Mouse (Mus musculus) kidney, postnatal 10 days (tissue): ENCODE data around the gene Lcmt1.

Experiments used
- DNase-seq: peaks from one replicate; pipeline ENCODE4 v3.0.0; 2021; ENCODE audit warnings: mixed read lengths

Gene Lcmt1

GRCm38 (mm10) chr7:123361229-123361980 is 8.2 kb upstream of the Lcmt1 start:
- DNase-seq, result no peak

GRCm38 (mm10) chr7:123362806-123363205 is 6.8 kb upstream of the Lcmt1 start:
- DNase-seq, result peak; percentile 30

GRCm38 (mm10) chr7:123363971-123364370 is 5.6 kb upstream of the Lcmt1 start:
- DNase-seq, result no peak

- DNase-seq, result no peak
These were observed 3.5 kb upstream of the Lcmt1 start for GRCm38 (mm10) chr7:123365876-123366741.

- DNase-seq, result no peak
These were observed 2.8 kb upstream of the Lcmt1 start for GRCm38 (mm10) chr7:123366806-123367205.

GRCm38 (mm10) chr7:123367218-123368150 is 2.1 kb upstream of the Lcmt1 start:
- DNase-seq, result no peak

- DNase-seq, result no peak
These were observed 1.4 kb upstream of the Lcmt1 start for GRCm38 (mm10) chr7:123368187-123368586.

GRCm38 (mm10) chr7:123368778-123369746 is 522 bp upstream of the Lcmt1 start:
- DNase-seq, result peak; percentile 71

- no peak for DNase-seq
These were observed 1.1 kb downstream of the Lcmt1 start for GRCm38 (mm10) chr7:123370700-123371099.

- peak; percentile 38 for DNase-seq
These were observed 1.9 kb downstream of the Lcmt1 start for GRCm38 (mm10) chr7:123371501-123371900.

GRCm38 (mm10) chr7:123377443-123378400 is 8.1 kb downstream of the Lcmt1 start:
- peak; percentile 97 for DNase-seq

GRCm38 (mm10) chr7:123385693-123386407 is 16.3 kb downstream of the Lcmt1 start:
- DNase-seq, result peak; percentile 45

GRCm38 (mm10) chr7:123389686-123390280 is 20.2 kb downstream of the Lcmt1 start:
- no peak for DNase-seq

GRCm38 (mm10) chr7:123394271-123394670 is 24.7 kb downstream of the Lcmt1 start:
- DNase-seq, result no peak

- no peak for DNase-seq
These were observed 27.3 kb downstream of the Lcmt1 start for GRCm38 (mm10) chr7:123396900-123397299.

GRCm38 (mm10) chr7:123397369-123397768 is 27.8 kb downstream of the Lcmt1 start:
- no peak for DNase-seq

GRCm38 (mm10) chr7:123397931-123398330 is 28.3 kb downstream of the Lcmt1 start:
- no peak for DNase-seq

- peak; percentile 72 for DNase-seq
These were observed 29.2 kb downstream of the Lcmt1 start for GRCm38 (mm10) chr7:123398828-123399227.

- no peak for DNase-seq
These were observed 29.7 kb downstream of the Lcmt1 start for GRCm38 (mm10) chr7:123399286-123399685.
